Mouse (Mus musculus): ENCODE data around the gene Csnk1e. TPM values are rescaled to one million over a fixed set of nuclear protein-coding genes. Genes with fewer than 3 reads are reported as not detected.
A peak's percentile ranks its signal among the peaks of the same experiment; 100 is the strongest.

The Csnk1e gene
- total RNA-seq, 2 experiments from 2014 or later: 181 to 198 TPM

GRCm38 (mm10) chr15:79445786-79446654, 9.3 kb downstream of the Csnk1e start:
- intact Hi-C loops (cut with DNase I): no loop called here
- DNase-seq (ENCODE audit: extremely low spot score in 1 of 2, low spot score in 2 of 2): peak in 1 of 2 experiments; percentile 15

DNA sequence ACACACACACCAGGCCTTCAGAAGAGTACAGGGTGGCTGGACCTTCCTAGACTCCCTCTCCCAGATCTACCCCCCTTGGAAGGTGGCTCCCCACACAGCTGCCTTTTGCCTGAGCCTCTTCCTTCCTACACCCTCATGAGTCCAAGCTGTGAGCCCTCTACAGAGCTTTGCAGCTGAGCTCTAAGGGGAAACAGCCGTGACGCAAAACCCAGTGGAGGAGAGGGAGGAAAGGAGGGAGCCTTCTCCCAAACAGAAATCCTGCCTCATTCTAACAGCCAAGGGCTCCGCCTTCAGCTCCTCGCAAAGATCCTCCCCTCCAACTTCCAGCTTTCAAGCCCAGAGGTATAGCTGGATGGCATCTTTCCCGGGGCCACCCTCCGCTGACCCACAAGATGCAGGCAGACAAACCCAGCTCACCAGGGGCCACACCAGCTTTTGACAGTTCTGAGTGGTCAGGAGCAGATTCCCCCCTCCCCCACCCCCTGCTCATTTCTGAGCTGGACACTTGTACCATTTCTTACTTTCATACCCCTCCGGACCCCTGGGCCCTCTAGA, 11.4 kb downstream of the Csnk1e start:
- DNase-seq (ENCODE audit: extremely low spot score in 1 of 2, low spot score in 2 of 2): peak in 1 of 2 experiments; percentile 31
- intact Hi-C loops (cut with DNase I): loop anchor here (5.0 kb wide), 1 partner anchor 42 kb away; the partner anchor contains the start of gene Tmem184b

DNA sequence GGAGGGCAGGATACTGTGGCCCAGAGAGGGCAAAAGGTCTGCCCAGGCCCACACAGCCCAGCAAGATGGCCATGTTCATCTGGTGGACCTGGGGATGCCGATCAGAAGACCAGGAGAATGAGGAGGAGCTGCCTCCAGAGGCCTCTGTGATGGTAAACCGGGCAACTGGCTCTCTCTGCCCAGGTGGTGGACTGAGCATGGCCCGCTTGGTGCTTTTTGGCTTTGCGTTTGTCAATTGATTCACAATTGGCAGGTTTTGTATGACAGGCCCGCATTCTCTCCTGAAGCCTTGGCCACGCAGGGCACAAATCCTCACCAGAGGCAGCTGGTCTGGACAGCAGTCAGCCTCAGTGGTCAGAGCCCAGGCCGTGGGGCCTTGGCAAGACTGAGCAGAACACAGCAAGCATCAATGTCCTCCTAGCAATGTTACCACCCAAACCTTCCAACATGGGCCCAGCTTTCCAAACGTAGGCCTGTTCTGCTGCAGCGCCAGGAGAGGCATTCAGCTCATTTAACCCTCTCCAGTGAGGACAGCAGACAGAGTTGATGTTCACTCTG, 12.3 kb downstream of the Csnk1e start:
- peak in 1 of 2 experiments; percentile 16 for DNase-seq (ENCODE audit: extremely low spot score in 1 of 2, low spot score in 2 of 2)
- intact Hi-C loops (cut with DNase I): loop anchor here (5.0 kb wide), 1 partner anchor 41 kb away; the partner anchor contains the start of gene Tmem184b

DNA sequence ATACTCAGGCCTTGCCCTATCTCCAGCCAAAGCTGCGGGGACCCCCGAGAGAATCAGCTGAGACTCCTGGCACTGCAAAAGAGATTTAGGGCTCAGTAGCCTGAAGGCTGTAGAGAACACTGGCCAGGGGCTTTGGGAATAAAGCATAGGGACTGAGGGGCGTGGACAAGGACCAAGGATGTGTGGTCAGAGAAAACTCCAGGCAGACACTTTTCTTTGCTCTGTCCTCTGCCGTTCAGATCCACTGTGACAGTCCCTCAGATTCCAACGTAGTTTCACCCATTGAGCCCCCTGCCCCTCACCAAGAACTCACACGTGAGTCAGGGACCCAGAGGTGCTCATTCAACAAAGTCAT, 13.1 kb downstream of the Csnk1e start:
- intact Hi-C loops (cut with DNase I): loop anchor here (5.0 kb wide), 1 partner anchor 40 kb away; the partner anchor contains the start of gene Tmem184b
- no peak for DNase-seq (ENCODE audit: extremely low spot score in 1 of 2, low spot score in 2 of 2)

GRCm38 (mm10) chr15:79441331-79442256, 13.8 kb downstream of the Csnk1e start:
- peak; percentile 63 to 91 for DNase-seq (ENCODE audit: extremely low spot score in 1 of 2, low spot score in 2 of 2)
- intact Hi-C loops (cut with DNase I): loop anchor here (5.0 kb wide), 1 partner anchor 39 kb away; the partner anchor contains the start of gene Tmem184b

DNA sequence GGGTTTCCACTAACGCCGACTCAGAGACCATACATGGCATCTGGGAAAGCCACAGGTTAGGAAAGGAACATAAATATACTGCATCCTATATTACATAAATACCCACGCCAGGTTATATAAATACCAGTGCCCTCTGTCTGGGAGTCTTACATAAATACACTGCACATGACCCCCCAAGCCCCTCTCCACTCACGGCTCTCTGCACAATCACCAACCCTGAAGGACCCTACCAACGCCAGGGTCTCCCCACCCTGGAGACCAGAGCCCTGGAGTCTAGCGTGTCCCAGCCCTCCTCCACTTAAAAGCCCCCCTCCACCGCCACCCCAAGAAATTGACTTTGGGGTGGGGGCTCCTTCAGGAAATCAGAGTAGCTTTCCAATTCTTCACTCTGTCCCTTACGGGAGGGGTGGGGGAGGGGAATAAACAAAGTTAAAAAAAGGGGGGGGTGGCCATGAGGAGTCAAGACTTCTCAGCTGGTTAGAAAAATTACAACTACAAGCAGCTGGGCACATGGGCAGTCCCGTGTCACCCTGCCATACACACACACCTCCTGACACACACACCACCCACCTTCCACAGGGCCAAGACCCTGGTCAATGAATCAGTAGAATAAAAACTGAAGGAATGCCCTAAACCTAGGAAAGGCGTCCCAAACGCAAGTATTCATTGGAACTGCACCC, 14.6 kb downstream of the Csnk1e start:
- DNase-seq (ENCODE audit: extremely low spot score in 1 of 2, low spot score in 2 of 2): peak in 1 of 2 experiments; percentile 22
- intact Hi-C loops (cut with DNase I): loop anchor here (5.0 kb wide), 1 partner anchor 38 kb away; the partner anchor contains the start of gene Tmem184b

DNA sequence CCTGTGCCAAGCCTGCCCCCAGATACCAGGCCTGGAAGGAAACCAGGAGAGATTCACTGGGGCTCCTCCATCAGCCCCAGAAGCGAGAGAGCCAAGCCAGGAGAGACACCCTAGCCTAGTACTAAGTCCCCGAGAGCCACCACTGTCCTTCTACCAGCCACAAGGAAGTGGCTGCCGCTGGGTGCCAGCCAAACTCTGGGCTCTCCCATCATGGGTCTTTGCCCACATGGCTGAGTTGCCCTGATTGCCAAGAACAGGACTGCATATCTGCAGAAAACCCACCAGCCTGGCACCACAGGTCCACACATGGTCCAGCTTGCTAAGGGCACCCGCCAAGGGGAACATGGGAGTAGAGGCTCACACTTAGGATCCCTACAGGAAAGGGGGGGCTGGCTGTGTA, 15.1 kb downstream of the Csnk1e start:
- DNase-seq (ENCODE audit: extremely low spot score in 1 of 2, low spot score in 2 of 2): peak; percentile 57 to 79
- intact Hi-C loops (cut with DNase I): loop anchor here (5.0 kb wide), 1 partner anchor 38 kb away; the partner anchor contains the start of gene Tmem184b

GRCm38 (mm10) chr15:79439386-79439785, 16.0 kb downstream of the Csnk1e start:
- intact Hi-C loops (cut with DNase I): no loop called here
- no peak for DNase-seq (ENCODE audit: extremely low spot score in 1 of 2, low spot score in 2 of 2)

- DNase-seq (ENCODE audit: extremely low spot score in 1 of 2, low spot score in 2 of 2): no peak
- intact Hi-C loops (cut with DNase I): no loop called here
Measured at GRCm38 (mm10) chr15:79438816-79439215, 16.6 kb downstream of the Csnk1e start.

GRCm38 (mm10) chr15:79438209-79438810, 17.1 kb downstream of the Csnk1e start:
- intact Hi-C loops (cut with DNase I): no loop called here
- DNase-seq (ENCODE audit: extremely low spot score in 1 of 2, low spot score in 2 of 2): peak in 1 of 2 experiments; percentile 58

DNA sequence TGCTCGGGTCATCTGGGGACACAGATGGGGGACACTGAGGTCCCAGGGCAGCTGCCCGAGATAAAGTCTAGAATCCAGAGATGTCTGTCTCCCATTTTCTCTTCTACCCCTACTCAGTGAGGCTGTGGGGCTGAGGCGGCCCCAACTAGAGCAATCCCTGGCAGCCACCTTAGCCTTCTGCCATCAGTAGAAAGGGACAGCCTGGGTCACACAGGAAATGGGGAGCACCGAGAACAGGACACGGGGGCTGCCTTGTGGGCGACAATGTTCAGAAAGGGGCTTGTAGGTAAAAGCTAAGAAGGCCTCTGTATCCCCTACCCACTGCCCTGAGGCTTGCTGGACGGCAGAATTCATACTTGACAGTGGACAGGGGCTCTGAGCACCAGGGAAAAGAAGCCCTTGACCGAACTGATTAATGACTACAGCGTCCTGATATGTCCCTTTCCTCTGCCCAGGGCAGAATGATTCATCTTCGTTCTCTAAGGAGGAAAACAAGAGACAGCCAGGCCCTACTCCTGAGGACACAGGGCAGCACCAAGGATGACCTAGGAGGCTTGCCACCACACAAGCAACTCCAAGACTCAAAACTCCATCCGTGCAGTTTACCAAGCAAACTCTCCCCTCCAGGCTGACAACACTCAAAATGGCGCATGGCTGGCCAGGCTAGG, 17.7 kb downstream of the Csnk1e start:
- intact Hi-C loops (cut with DNase I): no loop called here

GRCm38 (mm10) chr15:79436481-79436921, 18.9 kb downstream of the Csnk1e start:
- intact Hi-C loops (cut with DNase I): no loop called here
- no peak for DNase-seq (ENCODE audit: extremely low spot score in 1 of 2, low spot score in 2 of 2)

More for the DNA sequence above, 17.7 kb downstream of the Csnk1e start:
- no peak for DNase-seq (ENCODE audit: extremely low spot score in 1 of 2, low spot score in 2 of 2)

GRCm38 (mm10) chr15:79435191-79435671, 20.1 kb downstream of the Csnk1e start:
- intact Hi-C loops (cut with DNase I): no loop called here
- no peak for DNase-seq (ENCODE audit: extremely low spot score in 1 of 2, low spot score in 2 of 2)

DNA sequence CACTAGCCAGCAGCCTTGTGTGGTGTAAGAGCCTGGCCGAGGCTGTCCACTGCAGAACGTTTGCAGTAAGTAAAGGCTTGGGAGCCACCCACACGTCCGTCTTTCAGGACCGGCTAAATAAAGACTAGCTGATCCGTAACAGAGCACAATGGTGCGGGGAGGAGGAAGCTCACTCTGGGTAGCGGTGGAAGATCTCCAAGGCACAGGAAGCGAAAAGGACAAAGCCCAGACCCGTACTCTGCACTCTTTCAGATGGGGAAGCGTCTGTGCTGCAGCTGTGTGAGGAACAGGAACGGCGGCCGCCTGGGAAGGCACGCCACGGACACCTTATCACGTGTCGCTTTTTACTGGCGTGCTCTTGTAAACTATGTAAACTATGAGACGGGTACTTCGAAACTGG, 22.5 kb downstream of the Csnk1e start:
- intact Hi-C loops (cut with DNase I): no loop called here

GRCm38 (mm10) chr15:79432328-79432727, 23.0 kb downstream of the Csnk1e start:
- no peak for DNase-seq (ENCODE audit: extremely low spot score in 1 of 2, low spot score in 2 of 2)
- intact Hi-C loops (cut with DNase I): no loop called here

More for the DNA sequence above, 22.5 kb downstream of the Csnk1e start:
- peak; percentile 51 to 69 for DNase-seq (ENCODE audit: extremely low spot score in 1 of 2, low spot score in 2 of 2)

DNA sequence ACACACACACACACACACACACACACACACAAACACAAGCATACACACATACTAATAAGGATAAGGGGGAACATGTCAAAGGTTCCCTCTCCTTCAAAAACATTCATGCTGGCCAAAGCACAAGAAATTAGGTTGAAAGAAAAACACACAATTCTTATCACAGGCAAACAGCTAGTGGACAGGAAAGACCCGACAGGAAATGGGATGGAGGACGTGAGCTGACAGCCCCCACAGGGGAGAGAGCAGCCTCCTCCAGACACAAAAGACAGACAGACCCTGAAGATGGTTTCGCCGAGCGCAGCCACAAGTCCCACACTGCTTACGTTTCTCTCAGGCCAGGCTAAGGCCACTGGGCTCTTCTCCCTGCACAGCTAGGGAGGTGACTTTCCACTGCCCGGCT, 23.4 kb downstream of the Csnk1e start:
- DNase-seq (ENCODE audit: extremely low spot score in 1 of 2, low spot score in 2 of 2): no peak
- intact Hi-C loops (cut with DNase I): no loop called here

DNA sequence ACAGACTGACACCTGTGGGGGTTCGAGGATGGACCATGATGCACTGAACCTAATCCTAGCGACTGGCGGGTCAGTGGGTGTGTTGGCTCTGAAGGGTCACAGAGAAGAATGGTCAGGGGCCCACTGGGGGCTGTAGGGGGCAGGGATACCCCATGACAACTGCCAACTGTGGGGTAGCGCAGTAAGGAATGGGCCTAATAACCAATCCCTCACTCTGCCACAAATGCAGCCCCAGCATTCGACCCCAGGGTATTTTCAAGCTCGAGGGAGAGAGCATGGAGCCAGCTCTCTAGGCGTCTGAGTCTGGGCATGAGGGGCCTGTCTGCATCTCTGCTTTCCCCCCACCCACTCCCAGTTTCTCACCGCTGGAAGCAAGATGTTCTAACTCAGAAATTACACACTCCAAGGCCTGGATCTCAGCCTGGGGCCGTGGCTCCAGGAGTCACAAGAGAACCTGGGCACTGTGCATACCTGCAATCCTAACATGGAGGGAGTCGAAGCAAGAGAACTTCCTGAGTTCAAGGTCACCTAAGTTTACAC, 24.8 kb downstream of the Csnk1e start:
- intact Hi-C loops (cut with DNase I): no loop called here
- DNase-seq (ENCODE audit: extremely low spot score in 1 of 2, low spot score in 2 of 2): no peak
